Mouse (Mus musculus) frontal cortex, postnatal 10 days (tissue): ENCODE measurements around the gene Casd1.
"Not testable (repeated sequence)": the region's sequence is repeated elsewhere in the genome, so short reads cannot be mapped to it uniquely, and the experiment has no call there.

Source experiments
- DNase-seq, 2 experiments: peaks; one replicate each; pipeline ENCODE4 v3.0.0; 2022; ENCODE audit warnings: low spot score in 2 of 2, mixed read lengths in 1 of 2

Casd1 gene

GRCm38 (mm10) chr6:4612431-4612830 is 11.8 kb downstream of the Casd1 start:
- DNase-seq, result no peak

DNA sequence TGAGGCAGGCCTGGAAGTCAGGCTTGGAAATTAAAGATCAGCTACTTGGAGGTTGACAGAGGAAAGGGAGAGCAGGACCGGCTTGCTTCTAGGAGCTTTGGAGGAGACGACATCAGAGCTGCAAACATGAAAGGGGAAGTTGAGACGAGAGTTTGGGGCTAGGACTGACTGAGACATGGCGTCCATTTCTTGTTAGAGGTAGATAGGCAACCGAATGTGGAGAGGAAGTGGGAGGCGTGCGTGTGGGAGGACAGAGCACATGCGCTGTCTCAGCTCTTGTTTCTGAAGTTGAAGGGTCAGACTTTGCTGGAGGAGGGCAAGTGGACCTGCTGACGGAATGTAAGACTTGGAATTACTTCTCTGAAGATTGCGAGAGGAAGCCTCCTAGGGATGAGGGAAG is 17.3 kb downstream of the Casd1 start:
- no peak for DNase-seq

DNA sequence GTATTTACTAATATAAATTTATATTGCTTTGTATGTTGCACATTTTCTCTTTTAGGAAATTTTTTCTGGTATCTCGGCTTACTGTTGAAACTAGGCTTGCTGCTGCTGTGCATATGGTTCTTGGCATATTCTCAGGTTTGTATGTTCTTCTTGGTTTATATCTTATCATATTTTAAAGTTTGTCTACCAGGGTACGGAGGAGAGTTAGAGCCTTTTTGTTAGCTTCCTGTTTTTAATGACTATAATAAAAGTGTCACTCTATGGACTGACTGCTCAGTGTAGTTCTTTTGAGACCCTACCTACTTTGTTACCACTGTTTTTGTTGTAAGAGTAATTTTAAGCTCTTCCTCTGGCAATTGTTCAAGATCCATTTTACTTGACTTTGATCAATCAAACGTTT is 30.8 kb downstream of the Casd1 start:
- DNase-seq, result no peak

GRCm38 (mm10) chr6:4633189-4633588 is 32.5 kb downstream of the Casd1 start:
- no peak for DNase-seq

DNA sequence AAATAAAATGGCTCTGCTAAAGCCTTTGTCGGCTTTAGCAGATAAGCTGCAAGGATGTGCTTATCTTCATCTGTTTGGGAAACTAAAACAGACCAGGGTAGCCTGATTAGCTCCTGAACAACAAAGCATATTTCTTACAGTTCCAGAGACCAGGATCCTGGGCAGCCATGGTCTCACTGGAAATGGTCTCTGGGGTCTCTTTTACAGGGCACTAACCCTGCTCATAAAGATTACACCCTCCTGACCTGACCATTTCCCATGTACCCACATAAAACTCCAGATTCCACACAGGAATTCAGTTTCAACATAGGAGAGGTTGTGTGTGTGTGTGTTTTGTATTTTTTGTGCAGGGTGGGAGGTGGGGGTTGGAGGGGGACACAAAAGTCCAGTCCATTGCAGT is 34.2 kb downstream of the Casd1 start:
- no peak for DNase-seq

DNA sequence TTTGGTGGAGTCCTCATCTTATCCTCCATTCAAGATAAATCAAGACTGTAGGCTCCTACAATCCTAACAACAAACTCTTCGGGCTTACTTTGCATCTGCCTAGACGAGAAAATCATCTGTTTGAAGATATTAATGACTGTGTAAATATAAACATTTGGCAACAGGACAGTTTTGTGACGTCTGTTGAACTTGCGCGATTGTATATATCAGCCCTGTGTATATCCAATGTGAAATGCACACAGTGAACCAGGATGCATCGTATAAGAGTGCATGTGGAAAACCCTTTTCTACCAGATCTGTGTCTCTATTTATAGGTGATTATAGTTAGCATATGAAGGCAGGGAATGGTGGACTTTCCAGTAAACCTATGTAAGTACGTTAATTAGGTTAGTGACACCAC is 41.4 kb downstream of the Casd1 start:
- DNase-seq, result no peak

- DNase-seq, result no peak
These were observed 46.7 kb downstream of the Casd1 start for GRCm38 (mm10) chr6:4647351-4647750.

DNA sequence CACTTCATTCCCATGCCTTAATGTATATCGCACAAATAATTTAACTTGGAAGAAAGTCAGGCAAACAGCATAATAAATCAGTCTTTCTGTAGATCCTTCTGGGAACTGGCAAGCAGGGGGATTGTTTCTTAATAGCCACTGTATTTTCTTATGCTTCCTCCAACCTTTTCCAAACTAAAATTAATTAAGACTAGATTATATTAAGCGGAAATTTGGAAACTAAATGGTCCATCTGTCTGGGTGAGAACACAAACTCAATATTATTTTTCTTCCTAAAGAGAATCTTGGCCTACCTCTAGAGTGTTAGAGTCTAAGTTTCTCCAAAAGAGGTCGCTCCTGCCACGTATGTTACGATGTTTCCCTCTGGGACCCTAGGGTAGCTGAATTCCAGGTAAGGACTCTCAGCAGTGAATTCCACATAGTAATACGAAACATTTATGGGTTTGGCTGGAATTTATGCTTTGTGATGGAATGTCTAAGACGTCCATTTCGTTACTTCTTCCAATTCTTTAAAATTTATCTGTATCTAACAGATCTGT is 52.0 kb downstream of the Casd1 start:
- no peak for DNase-seq

GRCm38 (mm10) chr6:4653741-4654140 is 53.1 kb downstream of the Casd1 start:
- DNase-seq, result not testable (repeated sequence)

- DNase-seq, result no peak
These were observed 54.8 kb downstream of the Casd1 start for GRCm38 (mm10) chr6:4655466-4655865.

GRCm38 (mm10) chr6:4655924-4656323 is 55.3 kb downstream of the Casd1 start:
- no peak for DNase-seq

GRCm38 (mm10) chr6:4658861-4659260 is 58.2 kb downstream of the Casd1 start:
- DNase-seq, result no peak

DNA sequence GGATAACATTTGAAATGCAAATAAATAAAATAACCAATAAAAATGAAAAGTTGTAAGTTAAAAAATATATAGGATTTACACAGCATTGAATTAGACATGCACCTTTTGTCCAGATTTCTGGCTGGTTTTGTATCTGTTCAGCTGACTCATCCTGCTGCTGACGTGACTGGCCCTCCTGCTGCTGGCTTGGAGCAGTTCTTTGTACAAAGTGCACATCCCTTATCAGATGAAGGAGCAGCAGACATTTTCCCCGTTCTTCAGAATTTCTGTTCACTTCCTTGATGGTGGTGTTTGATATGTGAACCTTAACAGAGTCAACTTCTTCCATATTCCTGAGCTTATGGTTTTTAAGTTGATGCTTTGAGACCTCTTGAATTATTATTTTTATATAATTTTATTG is 62.9 kb downstream of the Casd1 start:
- no peak for DNase-seq

GRCm38 (mm10) chr6:4664313-4664712 is 63.7 kb downstream of the Casd1 start:
- DNase-seq, result no peak

DNA sequence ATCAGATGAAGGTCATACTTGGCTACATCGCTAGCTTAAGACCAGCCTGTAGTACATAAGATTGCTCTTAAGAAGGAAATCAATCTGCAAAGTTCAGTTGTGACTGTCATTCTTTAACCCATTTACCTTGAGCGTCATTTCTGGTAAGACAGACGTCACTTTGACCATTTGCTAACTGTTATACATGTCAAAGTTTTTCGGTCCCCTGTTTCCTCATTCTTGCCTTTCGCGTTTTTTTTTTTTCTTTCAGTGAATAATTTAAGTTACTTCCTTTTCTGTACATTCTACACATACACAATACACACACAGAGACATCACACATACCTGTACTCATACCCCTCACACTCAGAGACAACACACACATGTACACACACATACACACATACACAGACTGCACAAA is 64.5 kb downstream of the Casd1 start:
- no peak for DNase-seq

- DNase-seq, result no peak
These were observed 76.7 kb downstream of the Casd1 start for GRCm38 (mm10) chr6:4677356-4677761.

DNA sequence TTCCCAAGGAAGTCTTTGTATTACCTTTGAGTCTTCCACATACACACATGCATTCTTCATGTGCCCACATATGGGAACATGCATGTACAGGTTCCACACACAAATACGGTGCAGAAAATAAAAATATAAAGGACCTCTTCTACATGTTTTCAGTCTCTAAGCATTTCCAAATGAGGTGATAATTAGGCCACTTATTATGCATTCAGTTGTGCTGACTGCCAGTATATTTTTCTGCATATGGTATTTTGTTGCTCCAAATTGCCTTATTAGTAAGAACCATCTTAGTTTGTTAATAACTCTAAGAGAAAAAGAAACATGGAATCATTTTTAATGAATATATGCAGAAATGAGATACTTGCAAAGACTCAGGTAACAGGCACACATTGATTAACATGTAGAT is 79.3 kb downstream of the Casd1 start:
- no peak for DNase-seq

DNA sequence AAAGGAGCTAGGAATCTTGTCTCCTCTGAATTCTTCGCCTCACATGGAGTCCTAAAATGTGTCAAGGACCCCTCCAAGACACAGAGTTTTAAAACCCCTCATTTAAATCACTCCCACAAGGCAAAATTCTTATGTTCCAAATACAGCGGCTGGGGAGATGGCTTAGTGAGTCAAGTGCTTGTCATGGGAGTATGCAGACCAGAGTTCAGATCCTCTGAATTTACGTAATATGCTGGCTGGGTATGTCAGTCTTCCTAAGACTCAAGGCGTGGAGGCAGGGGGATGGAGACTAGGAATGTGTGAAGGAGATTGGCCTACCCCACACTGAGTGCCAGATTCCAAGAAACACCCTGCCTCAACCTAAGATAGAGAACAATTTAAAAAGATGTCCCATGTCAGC is 79.9 kb downstream of the Casd1 start:
- DNase-seq, result no peak

- no peak for DNase-seq
These were observed 84.2 kb downstream of the Casd1 start for GRCm38 (mm10) chr6:4684706-4685340.

GRCm38 (mm10) chr6:4690438-4690837 is 89.8 kb downstream of the Casd1 start:
- no peak for DNase-seq
